Mouse (Mus musculus) MN1 (cell line): ENCODE measurements around the gene Dnajb12.

Experiments used
- DNase-seq: peaks from one replicate; pipeline ENCODE4 v3.0.0-alpha.2; 2016; ENCODE audit warnings: low spot score

The Dnajb12 gene

GRCm38 (mm10) chr10:59879255-59880028 is at the start of gene Dnajb12:
Gene Dnajb12, plus strand, starts transcription at chr10:59879556.
- peak; percentile 99 for DNase-seq

GRCm38 (mm10) chr10:59829886-59830285 is 49.5 kb upstream of the Dnajb12 start:
- no peak for DNase-seq

- DNase-seq, result no peak
These were observed 47.4 kb upstream of the Dnajb12 start for GRCm38 (mm10) chr10:59831950-59832349.

DNA sequence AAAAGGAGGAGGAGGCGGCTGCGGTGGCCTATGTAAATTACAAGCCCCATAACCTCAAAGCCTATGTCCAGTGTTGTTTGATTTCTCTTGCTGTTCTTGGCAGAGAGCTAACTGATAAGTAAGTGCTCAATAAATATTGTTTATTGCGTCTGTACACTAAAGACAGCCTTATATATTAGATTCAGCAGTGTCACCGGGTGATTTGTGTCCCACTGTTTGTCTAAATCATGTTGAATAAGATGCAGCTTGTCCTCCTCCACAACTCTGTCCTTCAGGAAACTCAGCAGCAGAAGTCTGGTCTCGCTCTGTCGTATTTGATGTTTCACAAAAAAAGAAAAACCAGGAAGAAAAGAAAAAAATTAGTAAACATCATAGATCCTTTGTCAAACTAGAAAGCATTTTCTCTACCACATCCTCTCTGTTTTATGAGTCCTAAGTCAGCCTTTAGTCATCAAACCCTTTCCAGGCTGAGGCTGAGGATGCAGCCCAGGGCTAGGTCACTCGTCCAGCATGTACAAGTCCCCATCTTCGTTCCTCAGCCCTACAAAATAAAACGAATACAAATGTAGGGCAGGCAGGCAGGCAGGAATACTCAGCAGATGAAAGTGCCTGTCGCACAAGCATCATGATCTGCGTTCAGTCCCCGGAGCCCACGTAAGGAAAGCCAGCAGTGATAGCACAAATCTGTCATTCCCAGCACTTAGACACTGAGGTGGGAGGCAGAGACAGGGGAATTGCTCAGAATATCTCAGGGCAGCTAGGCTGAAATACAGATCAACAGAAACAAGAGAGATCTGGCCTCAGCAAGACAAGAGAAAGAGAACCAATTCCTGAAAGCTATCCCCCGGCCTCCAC is 43.8 kb upstream of the Dnajb12 start:
- DNase-seq, result no peak

DNA sequence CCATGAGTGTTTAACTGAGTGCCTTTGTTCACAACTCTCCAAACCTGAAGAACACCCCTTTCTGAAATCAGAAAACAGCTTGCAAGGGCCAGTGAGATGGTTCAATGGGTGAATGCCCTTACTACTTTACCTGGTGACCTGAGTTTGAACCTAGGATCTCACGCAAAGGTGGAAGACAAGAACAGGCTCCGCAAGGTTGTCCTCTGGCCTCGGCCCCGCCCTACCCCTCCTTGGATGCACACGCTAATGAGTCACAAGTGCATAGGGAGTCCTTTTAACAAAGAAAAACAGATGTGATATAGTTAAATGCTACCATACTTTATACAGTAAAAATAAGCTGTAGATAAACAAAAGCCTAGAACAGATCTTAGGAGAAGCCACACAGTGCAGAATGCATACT is 41.9 kb upstream of the Dnajb12 start:
- DNase-seq, result no peak

GRCm38 (mm10) chr10:59841434-59841833 is 37.9 kb upstream of the Dnajb12 start:
- DNase-seq, result no peak

DNA sequence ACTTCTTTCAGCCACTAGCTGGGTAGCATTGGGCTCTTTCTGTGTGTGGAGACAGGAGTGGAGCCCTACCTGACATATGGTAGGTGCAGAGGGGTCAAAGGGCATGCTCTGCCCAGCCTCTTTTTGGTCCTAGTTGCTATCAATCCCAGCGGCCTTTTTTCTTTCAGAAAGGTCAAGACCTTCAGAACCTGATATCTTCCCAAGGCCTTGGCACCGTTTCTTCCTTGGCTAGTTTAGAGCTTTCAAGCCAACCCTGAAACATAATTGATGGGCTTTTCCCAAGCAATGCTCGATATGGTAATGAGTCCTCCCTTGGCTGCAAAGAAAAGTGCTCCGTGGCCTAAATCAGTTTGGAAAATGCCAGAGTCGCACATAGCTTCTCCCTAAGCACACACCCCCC is 36.2 kb upstream of the Dnajb12 start:
- no peak for DNase-seq

GRCm38 (mm10) chr10:59844686-59845085 is 34.7 kb upstream of the Dnajb12 start:
- no peak for DNase-seq

DNA sequence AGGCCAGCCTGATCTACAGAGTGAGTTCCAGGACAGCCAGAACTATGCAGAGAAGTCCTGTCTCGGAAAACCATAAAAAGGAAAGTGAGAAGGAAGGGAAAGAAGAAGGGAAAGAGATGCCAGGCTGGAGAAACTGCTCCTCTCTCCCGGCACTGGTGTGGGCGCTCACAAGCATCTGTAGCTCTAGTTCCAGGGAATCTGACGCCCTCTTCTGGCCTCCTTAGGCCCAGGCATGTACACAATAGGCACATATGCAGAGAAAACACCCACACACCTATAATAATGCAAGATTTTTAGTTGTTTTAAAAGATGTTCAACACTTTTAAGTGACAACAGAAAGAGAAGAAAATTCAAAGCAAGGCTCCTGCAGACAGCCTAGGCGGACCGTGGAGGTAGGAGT is 32.9 kb upstream of the Dnajb12 start:
- DNase-seq, result no peak

DNA sequence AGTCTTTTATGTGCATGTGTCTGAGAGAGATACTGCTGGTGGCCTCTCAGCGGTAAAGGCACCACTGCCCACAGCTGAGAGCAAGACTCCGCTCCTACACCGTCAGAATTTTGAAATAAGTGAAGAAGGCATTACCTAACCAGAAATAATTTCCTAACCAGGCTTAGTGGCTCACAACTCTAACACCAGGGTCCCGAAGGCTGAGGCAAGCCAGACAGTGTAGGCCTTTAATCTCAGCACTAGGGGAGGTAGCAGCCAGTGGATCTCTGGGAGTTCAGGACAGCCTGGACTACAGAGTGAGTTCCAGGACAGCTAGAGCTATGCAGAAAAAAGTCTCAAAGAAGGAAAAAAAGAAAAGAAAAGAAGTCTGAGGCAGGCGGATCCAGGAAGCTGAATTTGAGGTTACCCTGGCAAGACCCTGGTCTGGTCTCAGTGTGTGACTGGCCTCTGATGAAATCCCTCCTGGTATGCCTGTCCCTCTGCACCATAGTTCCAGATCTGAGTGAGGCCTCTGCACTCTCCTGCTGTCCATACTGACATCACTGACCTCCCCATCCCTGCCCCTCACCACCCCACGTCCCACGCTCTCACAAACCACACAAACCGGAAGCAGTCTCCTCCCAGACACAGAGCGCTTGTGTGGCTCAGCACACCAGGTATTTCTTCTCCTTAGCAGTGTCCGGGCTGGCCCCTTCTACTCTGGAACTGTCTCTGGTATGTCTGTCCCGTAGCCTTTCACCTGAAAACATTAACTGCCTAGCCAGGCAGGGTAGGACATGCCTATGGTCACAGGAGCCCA is 31.1 kb upstream of the Dnajb12 start:
- DNase-seq, result no peak

DNA sequence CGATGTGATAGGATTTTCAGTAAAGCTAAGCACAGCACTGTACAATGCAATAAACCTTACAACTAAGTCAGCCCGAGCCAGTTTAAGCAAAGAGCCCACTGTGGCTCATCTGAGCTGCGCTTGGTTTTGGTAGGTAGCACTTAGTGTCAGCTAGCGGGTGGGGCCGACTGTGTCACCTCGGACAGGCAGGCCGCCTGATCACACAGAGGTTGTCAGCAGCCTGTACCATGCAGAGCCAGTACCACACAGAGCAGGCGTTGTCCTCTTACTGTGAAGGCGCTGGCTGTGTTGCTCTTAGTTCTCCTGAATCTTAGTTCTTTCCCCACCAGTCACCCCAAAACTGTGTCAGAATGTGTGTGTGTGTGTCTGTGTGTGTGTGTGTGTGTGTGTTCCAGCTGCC is 30.4 kb upstream of the Dnajb12 start:
- DNase-seq, result no peak

DNA sequence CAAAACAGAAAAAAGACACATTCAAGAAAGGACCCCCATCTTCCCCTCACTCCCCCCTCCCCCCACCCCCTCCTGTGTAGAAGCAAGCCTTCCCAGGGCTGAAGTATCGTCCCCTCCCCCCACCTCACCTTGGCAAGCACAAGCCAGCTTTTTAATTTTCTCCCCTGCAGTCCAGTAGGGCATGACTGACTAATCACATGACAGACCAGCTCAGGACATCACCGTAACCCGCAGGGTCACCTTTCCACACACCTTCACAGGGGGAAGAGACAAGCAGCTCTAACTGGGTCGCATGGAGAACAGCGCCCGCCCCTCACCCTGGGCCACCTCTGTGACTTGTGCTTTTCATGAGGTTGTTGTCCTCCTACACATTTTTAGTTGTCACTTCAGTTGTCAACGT is 30.0 kb upstream of the Dnajb12 start:
- no peak for DNase-seq

GRCm38 (mm10) chr10:59857157-59857556 is 22.2 kb upstream of the Dnajb12 start:
- no peak for DNase-seq

DNA sequence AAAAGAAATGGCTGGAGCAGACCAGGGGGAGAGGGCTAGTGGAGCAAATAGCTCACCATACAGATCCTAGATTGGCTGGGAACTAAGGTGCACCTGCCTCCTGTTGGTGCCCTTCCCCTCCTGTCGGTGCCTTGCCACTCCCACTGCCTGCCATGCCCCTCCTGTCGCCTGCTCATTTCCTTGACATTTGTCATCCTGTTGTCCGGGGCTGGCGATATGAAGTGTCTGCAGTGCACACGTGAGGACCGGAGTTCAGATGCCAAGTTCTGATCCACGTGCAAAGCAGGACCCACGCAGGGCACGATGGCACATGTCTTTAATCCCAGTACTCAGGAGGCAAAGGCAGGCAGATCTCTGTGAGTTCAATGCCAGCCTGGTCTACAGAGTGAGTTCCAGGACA is 18.7 kb upstream of the Dnajb12 start:
- DNase-seq, result no peak

GRCm38 (mm10) chr10:59861201-59861600 is 18.2 kb upstream of the Dnajb12 start:
- DNase-seq, result no peak

DNA sequence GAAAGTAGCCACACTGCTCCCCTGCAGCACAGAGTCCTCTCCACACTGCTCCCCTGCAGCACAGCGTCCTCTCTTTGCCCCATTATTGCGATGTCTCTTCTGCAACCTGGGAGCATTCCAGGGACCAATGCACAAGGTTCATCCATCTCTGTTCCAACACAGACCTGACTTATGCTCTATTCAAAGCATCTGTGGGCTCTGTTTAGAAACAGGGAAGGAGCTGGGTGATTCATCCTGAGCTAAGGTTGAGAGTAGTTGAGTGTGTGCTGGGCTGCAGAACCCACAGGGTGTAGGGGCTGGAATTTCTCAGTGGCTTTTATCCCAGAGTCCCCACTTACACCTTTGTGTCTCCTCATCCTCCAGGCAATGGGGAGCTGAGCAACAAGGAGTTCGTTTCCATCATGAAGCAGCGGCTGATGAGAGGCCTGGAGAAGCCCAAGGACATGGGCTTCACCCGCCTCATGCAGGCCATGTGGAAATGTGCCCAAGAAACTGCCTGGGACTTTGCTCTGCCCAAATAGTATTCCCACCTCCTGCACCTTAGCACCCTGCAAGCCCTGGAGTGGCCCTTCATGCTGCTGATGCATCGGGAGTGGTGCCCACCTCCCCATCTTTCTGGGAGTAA is 16.4 kb upstream of the Dnajb12 start:
- no peak for DNase-seq

- peak; percentile 51 for DNase-seq
These were observed 15.7 kb upstream of the Dnajb12 start for GRCm38 (mm10) chr10:59863620-59864019.

- no peak for DNase-seq
These were observed 15.0 kb upstream of the Dnajb12 start for GRCm38 (mm10) chr10:59864232-59864875.

DNA sequence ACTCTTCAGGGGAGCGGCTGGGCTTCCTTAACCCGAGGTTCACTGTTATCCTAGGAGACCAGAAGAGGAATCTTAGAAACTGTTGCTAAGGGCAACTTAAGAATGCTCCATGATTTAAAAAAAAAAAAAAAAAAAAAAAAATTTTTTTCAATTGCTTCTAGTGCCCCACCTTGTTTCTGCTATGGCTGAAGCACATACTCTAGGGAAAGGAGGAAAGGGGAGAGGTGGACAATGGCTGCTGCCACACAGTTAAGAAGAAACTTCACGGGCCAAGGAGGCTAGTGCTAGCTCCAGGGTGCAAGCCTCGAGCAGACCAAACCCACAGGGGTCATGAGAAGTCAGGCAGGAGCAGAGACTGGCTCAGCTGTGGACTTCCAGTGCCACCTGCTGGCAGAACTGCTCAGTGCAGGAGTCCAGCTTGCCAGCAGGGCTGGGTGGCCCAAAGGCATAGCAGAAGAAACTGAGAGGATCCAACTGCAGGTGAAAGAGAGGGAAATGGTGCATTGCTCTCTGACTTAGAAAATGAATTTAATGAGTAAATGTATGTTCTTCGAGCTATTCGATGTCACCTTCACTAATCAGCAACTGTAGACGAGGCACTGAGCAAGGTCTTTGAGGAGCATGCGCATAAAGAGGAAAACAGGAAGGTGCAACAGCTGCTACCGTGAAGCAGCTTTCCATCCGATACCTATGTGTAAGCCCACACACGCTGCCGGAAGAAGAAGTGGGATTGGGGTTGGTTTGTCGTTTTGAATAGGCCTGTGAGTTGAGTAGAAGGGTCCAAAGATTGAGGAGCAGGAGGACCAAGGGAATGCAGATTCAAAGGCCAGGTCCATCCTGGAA is 14.3 kb upstream of the Dnajb12 start:
- DNase-seq, result peak; percentile 90

- no peak for DNase-seq
These were observed 11.1 kb upstream of the Dnajb12 start for GRCm38 (mm10) chr10:59868266-59868665.

GRCm38 (mm10) chr10:59870038-59870437 is 9.3 kb upstream of the Dnajb12 start:
- DNase-seq, result no peak
